Mouse (Mus musculus) small intestine, adult 10 weeks (tissue): ENCODE measurements around the gene Vmn1r202. TPM values are rescaled to one million over a fixed set of nuclear protein-coding genes. Genes with fewer than 3 reads are reported as not detected.

Experiments
- polyA plus RNA-seq: library from polyadenylated mRNA; stranded (reverse); fragments of 350-450 nt; fragmentation: Illumina TruSeq; extraction: RNeasy Lipid Tissue Mini Kit (QIAGEN cat#74804); gene quantifications from one replicate; pipeline ENCODE4 v1.2.3, GENCODE M21; 2014; ENCODE audit warnings: low replicate concordance

Gene Vmn1r202
- not detected for polyA plus RNA-seq

DNA sequence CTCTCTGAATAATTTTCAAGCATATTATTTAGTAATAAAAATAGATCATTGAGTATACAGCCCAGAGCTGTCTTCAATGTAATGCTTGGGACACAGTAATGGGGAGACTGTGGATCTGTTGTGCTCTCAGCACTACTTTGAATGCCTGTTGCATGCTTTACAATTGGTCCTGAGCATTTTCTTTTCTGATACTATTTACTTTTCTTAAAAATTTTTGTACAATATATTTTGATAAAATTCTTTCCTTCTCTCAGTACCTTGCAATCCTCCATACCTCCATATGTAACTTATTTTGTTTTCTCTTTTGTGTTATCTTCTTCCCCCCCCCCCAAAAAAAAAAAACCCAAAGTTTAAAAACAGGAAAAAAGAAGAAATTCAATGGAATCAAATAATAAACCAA, at the start of gene Vmn1r202:
Gene Vmn1r202 (minus strand): TSS at position 101 of the 400 bp plus-strand sequence.

DNA sequence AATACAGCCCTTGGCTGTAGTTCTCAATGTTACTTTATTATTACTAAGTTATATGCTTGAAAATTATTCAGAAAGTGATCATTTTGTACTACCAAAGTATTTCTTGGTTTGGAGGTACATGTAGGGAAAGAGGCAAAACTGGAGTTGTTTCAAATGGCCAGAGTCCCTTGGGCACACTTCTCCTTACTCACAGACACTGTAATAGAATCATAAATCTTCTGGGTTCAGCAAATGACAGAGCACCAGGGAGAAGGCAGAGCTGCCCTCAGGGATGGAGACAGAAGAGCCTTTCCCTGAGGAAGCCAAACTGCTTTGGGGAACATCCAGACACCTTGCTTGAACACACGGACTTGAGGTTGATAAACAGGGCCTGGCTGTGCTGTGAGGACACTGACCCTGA, 47.7 kb upstream of the Vmn1r202 start, which contains the start of gene Vmn1r204:
Gene Vmn1r204 (plus strand): TSS at position 301 of the 400 bp plus-strand sequence.

DNA sequence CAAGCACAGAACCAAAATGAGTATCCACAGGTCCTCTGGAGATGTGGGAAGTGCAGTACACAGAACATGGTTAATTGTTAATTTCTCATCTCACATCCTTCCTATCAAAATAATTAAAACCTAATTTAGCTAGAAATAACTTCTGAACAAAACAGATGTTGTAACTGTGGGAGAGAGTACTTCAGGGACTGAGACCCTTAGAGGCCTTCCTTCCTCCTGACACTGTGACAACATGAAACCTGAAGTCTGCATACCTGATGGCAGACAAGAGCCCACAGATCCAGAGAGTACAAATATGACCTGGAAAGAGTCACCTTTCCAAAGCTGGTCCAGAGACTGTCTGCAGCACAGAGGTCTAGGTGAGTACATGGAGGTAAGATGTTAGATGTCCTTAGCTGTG, 12.6 kb upstream of the Vmn1r202 start, which contains the start of gene Vmn1r203:
Gene Vmn1r203 (plus strand): TSS at position 301 of the 400 bp plus-strand sequence.

DNA sequence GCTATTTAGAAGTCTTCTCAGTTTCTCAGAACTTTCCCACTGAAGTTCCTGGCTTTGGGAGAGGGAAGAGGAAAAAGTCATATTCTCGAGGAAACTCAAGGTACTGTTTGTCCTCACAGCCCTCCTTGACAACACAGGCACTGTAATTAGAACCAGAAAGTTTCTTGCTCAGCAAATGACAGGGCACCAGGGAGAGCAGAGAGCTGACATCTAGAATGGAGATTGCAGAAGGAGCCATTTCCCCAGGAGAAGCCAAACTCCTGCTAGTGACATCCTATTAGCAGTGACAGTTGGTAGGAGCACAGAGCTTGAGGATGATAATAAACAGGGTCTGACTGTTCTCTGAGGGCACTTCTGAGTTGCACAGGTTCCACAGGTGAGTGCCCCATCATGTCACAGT, 33.6 kb downstream of the Vmn1r202 start, which contains the start of gene Vmn1r201:
Gene Vmn1r201 (plus strand): TSS at position 301 of the 400 bp plus-strand sequence.

Other genes with a start within 250 kb of the Vmn1r202 start
- gene Vmn1r195, start 234.9 kb downstream of the Vmn1r202 start, polyA plus RNA-seq, result not detected
- not detected for gene Vmn1r196, start 215.5 kb downstream of the Vmn1r202 start, polyA plus RNA-seq
- not detected for gene Vmn1r197, start 180.8 kb downstream of the Vmn1r202 start, polyA plus RNA-seq
- not detected for gene Vmn1r198, start 155.0 kb downstream of the Vmn1r202 start, polyA plus RNA-seq
- gene Vmn1r199, start 125.6 kb downstream of the Vmn1r202 start, polyA plus RNA-seq, result not detected
- not detected for gene Vmn1r200, start 115.0 kb downstream of the Vmn1r202 start, polyA plus RNA-seq
- not detected for gene Vmn1r201, start 33.5 kb downstream of the Vmn1r202 start, polyA plus RNA-seq
- not detected for gene Vmn1r203, start 12.7 kb upstream of the Vmn1r202 start, polyA plus RNA-seq
- gene Vmn1r204, start 47.8 kb upstream of the Vmn1r202 start, polyA plus RNA-seq, result not detected
- not detected for gene Vmn1r205, start 87.6 kb upstream of the Vmn1r202 start, polyA plus RNA-seq
- gene Vmn1r206, start 118.9 kb upstream of the Vmn1r202 start, polyA plus RNA-seq, result not detected
- gene Vmn1r207-ps, start 224.2 kb upstream of the Vmn1r202 start, polyA plus RNA-seq, result not detected